Mouse (Mus musculus) heart, postnatal 25 days (tissue): ENCODE results near the gene Sox5. TPM values are rescaled to one million over a fixed set of nuclear protein-coding genes. Genes with fewer than 3 reads are reported as not detected.
A peak's percentile ranks its signal among the peaks of the same experiment; 100 is the strongest.

Experiments used
- DNase-seq: peaks from one replicate; pipeline ENCODE4 v3.0.0; 2022; ENCODE audit warnings: low spot score
- intact Hi-C: fragments of 180-260 bp; cut with DNase I; formaldehyde crosslinking; loops from one replicate; pipeline ENCODE4 v1.15.1; 2025
- total RNA-seq, 2 experiments: library from RNA; stranded (reverse); gene quantifications; 2 replicates each; pipeline ENCODE4 v1.2.3; 2021

Gene Sox5
- total RNA-seq, 2 experiments from 2014 or later = 2.8 to 2.9 TPM

DNA sequence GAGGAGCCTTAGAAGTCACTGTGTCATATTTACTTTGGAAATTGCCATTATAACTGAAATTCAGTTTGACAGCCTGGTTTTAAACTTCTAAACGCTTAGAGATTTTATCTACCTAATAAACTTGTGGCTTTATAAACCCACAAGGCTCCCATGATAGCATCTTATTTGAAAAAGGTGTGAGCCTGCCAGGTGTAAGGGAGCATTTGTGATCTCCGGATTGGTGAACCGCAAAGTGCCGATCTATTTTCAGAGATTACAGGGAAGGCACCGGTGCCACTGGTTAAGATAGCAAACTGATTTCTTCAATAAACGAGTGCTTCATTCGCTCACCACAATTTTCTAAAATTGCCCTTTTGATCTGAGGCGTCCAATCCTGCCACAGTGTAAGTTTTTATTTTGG, 107.9 kb downstream of the Sox5 start:
- intact Hi-C loops = no loop called here
- no peak for DNase-seq

DNA sequence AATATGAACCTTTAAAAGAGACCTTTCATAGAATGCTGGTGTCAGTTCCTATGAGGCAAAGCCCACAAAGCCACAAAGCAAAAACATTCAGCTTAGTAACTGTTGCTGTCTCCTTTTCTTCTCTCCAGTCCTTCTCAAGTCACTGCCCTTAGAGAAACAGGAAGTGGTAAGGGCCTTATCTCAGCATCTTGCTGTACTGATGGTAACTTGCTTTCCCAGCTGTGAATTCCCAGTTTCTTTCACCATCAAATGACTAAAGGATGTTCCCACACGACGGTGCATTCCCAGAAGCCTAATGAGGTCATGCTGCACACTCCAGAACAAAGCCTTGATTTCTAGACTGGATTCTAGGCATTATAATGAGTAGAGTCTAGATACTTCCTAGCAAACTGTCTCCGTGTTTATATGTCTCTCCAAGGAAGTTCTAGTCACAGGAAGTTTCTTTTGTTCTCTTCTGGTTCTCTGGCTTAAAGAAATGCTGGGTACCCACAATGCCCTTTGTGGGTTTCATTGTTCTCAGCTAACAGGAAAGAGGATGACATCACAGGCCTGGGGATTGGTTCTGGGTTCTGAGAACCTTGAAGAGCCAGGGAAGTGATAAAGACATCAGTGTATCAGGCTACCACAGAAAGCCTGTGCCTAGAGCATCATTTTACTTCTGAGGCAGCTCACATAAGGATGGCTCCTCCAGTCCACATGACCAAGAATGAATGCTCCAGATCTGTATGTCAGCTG, 111.2 kb downstream of the Sox5 start:
- intact Hi-C loops = no loop called here
- no peak for DNase-seq

DNA sequence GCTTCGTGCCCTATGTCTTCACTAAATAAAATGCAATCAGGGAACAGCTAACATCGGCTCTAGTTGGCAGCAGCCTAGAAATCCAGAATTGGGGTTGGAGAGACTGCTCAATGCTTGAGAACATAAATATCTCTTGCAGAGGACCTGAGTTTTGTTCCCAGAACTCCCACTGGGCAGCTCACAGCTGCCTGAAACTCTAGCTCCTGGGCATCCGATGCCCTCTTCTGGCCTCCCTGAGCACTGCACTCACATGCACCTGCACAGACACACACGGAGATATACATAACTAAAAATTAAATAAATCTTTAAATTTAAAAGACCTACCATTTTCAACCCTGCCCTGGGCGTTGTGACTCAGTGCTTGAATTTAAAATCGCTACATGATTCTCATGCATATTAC, 115.2 kb downstream of the Sox5 start:
- DNase-seq = no peak
- intact Hi-C loops = no loop called here

DNA sequence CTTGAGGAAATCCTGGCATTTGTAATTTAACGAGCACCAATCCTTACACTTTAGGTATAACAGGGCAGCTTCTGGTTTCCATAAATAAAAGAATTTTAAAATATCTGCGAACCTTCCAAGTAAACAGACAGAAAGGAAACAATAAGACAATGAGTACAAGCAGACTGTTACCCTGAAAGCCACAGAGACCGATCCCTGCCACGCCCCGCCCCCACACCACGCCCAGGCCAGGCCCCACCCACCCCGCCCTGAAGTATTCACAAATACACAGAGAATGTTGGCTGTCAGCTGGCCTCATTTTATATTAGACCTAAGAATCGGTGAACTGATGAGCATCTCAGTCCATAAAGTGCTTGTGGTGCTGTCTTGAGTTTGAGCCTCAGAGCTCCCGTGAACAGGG, 117.0 kb downstream of the Sox5 start:
- intact Hi-C loops = no loop called here
- no peak for DNase-seq

DNA sequence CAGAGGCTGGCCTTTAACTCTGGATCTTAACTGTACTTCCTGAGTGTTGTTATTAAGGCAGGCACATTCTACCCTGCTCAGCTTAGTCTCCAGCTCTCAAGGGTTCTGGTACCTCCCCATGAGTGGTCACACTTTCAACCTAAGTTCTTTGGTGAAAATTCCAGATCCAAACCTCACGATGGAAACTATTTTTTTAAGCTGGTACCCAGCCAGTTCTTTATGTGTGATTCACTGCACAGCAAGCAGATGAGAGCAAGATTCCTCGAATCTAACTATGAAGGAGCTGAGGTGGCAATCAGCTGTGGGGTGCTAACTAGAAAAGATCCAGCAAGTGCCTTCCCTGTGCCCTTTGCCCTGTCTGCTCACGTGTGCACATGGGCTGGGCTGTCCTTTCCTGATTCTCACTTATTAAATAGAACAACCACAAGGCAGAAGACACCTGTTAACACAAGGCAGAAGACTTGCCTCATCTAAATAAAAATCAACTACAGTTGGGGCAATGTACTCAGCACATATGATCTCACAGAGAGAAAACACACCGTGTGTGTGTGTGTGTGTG, 118.2 kb downstream of the Sox5 start:
- intact Hi-C loops = no loop called here
- no peak for DNase-seq

DNA sequence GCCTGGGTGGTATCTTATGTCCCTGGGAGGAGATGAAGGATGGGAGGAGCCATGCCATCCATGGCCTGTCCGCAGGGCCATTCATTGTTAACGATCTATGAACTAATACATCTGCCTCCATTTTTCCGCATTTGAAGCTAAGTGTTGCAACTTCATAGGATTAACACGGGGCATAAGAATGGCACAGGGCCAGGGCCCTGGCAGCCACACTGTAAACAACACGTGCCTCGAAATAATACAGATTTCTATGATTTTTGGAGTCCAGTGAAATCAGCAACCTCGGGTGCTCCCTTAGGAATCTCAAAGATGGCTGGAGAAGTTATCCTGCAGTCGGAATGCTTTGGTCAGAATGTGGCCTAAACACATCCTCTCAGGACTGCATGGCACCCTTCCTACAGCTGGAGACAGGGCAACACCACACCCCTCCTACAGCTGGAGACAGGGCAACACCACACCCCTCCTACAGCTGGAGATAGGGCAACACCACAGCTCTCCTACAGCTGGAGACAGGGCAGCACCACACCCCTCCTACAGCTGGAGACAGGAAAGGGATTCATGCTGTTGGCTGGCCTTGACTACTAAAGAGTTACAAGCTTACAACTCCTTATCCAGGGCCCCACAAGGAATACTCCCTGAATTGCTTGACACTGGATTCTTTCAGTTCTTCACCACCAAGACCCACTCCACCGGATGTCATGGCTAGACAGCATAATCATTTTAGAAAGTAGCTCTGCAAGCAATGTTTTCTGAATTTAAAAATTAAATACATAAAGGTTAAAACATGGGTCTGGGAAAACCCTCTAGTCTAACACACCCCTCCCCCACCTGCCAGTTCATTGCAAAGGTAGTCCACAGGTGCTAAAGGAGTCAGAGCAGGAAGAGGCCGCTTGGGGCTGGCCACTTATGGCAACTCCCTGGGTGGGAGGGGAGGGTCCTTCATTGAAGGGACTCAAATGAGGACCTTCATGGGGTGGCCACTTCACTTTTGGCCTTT, 122.4 kb downstream of the Sox5 start:
- no peak for DNase-seq
- intact Hi-C loops = no loop called here

DNA sequence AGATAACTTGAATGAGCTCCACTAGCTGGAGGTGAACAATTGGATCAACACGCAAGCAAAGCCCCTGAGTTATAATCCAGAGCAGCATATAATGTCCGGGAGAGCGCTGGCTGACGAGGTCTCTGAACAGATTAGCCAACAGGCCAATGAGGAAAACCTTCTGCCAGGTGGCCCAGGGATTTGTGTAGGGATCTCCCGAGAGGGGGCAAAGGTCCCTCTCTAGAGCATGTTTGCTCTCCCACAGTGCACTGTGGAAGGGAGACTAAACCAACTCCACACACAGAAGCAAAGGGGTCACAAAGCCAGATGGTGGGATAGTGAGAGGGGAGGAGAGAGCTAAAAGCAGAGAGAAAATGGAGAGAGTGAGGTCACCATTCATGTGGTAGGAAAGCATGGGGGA, 128.9 kb downstream of the Sox5 start:
- no peak for DNase-seq
- intact Hi-C loops = no loop called here

DNA sequence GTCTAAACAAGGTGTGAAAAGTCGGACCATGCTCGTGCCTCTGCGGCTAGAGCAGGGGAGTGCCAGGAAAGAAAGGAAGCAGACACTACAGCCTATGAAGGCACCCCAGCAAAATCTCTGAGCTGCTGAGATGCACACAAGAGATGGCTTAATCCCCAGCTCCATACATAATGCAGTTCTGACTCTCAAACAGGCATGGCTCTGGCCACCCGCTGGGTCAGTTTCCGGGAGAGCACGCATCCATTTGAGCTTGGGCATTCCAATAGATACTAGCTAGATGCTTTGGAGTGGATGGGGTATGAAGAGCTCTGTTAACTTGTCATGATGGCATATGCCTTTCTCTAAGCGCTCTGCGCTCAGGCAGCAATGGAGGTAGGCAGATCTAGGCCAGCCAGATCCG, 132.9 kb downstream of the Sox5 start:
- intact Hi-C loops = no loop called here
- DNase-seq = no peak

DNA sequence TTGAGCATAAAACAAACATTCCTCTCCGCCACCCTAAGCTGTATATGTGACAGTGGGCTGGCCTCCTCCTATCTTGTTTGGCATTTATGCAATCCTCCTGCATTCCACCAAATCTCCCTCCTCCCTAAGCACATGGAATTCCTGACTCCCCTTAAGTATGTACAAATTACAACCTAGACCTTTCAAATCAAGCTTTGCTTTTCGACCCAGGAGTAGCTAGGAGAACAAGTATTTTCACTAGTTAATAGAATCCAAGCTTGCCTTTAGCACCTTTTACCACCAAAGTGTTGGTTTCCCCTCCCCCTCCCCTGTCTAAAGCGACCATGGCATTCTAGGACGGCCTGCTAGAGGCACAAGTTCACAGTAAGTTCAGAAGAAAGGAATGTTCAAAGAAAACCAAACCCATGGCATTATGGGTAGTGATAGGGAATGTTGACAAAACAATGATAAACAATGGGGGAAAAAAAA, 133.6 kb downstream of the Sox5 start:
- DNase-seq = no peak
- intact Hi-C loops = no loop called here

DNA sequence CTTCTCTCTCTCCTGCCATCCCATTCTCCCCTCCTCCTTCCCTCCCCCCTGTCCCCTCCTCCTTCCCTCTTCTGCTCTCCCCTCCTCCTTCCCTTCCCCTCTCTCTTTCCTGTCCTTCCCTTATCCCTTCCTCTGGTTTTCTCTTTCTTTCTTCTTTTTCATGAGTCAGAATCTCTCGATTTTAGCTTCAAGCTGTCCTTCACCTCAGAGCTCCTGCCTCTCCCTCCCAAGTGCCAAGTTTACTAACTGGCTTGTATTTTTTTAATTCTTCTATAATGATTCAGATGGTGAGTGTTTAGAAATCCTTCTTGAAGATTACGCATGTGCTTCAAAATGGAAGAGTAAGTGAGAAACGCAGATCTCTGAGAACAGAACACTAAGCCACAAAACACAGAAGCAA, 135.4 kb downstream of the Sox5 start:
- no peak for DNase-seq
- intact Hi-C loops = no loop called here

DNA sequence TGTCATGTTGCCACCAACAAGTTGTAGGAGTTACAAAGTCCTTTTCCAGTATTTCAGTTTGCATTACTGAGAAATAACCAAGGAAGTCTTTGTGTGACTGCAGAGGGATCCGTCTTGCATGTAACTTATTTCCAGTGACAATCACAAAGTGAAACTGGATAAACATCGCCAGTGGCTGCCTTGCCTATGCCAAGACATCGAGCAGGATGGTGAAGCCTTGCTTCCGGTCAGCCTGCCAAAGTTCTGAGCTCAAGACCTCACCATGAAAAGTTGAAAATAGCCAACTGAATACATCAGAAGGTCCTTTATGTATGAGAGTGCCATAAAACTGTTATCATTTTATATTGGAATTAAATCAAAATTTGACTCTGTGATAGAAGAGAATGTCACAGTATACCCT, 136.0 kb downstream of the Sox5 start:
- no peak for DNase-seq
- intact Hi-C loops = no loop called here

DNA sequence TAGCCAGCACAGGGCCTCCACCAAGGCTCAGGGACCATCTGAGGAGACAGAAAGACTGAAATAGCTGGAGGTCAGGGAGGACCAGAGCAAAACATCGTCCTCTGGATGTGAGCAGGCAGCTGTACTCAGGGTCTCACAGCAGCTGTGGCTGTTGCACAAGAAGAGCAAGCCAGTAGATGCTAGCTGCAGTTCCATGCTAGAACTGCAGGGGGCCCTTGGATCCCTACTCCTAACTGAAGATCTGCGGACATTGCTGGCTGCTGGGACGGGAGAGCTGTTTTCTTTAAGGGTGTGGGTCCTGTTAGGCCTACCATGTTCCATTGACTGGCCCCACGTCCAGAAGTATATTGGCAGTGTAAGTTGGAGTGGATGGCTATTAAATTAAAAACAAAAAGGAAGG, 137.1 kb downstream of the Sox5 start:
- intact Hi-C loops = no loop called here
- DNase-seq = peak; percentile 8

DNA sequence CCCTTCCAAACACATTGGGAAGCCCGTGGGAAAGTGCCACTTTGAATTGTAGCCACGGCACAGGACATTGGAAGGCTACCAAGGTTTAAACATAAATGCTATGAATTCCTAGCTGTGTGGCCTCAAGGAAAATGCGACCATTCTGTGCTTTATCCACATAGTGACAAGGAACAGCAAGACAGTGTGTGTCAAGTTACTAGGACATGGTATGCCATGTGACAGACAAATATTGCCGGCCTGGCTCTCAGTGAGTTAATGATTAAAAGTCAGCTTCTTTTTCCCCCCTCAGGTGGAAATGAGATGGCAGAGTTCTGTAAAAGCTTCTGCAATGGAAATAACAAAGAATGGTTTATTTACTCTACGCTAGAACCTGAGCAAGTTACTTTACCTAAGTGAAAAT, 138.2 kb downstream of the Sox5 start:
- intact Hi-C loops = no loop called here
- no peak for DNase-seq

DNA sequence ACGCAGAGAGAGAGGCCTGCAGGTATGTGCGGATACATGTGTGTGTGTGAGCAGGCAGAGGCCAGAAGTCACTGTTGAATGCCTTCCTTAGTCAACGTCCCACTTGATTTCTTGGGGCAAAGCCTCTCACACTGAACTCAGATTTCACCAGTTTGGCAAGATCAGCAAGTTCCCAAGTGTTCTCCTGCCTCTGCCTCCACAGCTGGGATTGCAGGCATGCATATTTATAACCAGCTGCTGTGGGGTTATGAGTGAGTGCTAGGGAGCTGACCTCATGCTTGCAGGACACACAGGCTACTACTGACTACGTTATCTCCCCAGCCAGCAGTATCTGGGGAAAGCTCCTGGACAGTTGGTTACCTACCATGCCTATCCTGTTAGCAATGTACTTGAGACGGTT, 139.9 kb downstream of the Sox5 start:
- DNase-seq = no peak
- intact Hi-C loops = no loop called here

DNA sequence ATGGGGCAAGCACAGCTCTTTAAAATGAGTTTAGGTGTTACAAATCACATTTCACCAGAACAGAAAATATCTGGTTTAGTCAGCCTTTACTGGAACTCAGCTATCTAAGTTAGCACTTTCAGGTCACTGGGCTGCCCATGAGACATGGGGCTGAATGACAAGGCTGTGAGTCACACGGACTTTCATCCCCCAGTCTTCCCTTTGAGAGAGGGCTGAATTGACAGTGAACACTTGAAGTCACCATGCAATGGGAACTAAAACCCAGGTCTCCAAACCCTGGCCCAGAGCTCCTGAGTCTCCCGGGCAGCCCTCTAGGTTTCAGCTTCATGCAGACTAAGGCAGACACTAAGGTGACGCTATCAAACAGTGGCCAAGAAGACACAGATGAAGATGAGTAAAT, 141.2 kb downstream of the Sox5 start:
- intact Hi-C loops = no loop called here
- no peak for DNase-seq

DNA sequence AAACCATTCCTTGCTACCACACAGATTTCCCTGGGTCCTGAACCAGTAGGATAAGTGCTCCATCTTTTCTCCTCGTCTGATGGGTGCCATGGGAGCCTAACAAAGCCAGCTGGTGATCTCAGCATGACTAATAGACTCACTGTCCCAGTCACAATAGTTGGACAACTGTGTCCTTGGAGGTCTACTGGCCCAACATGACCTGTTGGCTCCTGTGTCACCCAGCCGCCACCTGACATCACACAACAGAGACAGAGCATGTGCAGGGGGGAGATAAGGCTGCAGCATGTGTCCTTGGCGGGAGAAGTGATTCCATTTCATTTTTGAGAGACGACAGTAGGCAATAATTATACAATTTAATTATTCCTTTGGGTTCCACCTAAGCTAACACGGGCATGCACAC, 143.2 kb downstream of the Sox5 start:
- no peak for DNase-seq
- intact Hi-C loops = no loop called here

DNA sequence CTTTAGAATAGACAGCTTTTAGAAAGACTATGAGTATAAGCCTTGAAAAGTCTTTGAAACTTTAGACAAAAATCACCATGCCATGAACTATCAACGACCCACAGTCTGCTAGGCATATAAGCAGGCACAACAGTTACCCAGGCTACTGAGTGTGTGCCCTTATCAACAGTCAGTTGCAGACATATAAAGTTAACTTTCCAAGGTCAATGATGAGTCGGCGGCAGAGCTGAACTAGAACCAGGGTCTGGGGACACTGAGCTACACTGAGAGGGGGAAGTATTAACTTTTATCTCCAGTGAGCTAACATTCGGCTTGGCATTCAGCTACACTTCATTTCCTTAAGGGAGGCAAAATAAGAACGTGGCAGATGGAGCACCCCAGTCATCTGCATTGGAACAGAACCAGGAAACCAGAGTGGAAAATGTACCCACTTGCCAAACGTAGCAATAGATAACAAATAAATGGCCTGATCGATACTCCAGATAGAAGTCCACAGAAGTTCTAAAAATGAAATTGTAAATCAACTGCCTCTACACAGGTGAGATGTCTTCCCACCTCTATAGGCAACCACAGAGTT, 154.2 kb downstream of the Sox5 start:
- no peak for DNase-seq
- intact Hi-C loops = no loop called here

DNA sequence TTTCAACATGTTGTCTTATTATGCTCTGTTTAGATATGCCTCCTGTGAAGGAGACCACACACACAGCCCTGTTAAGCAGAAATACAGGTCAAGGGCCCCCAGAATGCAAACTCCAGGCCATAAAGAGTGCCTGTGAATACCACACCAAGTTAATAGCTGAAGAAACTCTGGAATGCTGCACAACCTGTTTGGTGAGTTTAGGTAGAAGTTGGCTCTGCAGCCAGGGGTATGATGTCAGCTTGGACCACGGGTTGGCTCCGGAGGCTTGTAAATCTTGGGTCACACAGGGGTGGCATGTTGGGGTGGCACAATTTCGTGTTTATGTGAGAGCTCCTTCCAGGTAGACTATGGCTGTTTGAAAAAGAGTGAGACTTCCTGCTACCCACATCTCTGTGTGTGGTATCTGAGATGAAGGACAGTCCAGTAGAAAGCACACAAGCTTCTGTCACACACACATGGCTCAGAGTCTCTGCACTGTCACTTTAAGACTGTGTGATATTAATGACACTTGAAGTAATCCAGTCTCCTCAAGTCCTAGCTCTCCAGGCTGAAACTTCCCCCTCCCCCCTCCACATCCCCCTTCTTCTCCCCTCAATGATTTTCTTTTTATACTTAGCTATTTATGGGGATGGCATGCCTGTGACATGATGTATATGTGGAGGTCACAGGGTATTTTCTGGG, 160.5 kb downstream of the Sox5 start:
- intact Hi-C loops = no loop called here
- DNase-seq = no peak

DNA sequence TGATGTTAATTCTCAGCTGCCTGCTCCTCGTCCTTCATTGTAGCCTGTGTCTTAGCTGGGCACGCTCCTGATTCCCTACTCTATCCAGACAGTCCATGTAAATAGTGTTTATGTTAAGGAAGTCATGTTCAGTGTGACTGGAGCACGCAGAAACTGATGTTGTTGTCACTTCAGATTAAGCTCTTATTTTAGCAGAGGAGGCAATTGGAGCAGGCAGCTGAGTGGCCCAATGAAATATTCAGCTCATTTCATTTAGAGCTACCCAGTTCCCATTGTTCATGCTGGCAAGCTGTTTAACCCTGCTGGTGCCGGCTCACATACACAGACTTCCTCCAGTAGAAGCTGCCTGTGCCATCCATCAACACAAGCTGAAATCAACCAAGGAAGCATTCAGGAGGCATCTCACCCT, 170.4 kb downstream of the Sox5 start:
- intact Hi-C loops = no loop called here
- no peak for DNase-seq

DNA sequence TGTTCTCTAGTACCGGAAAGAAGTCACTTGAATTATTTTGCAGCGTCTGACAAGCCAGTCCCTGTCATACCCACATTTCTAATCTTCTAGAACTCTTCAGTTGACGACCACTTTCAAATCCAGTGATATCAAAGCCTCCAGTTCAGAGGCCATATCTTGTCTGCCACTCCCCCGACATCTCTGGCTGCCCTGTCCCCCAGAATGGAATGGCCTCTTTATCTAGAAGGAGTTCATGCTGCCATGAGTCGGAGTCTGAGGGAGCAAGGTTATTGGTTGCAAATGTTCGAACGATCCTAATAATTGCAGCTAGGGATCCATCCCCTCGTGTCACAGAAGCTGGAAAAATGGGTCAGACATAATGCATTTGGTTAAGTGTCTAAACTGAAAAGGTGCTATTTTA, 170.9 kb downstream of the Sox5 start:
- intact Hi-C loops = no loop called here
- DNase-seq = no peak
